Mouse (Mus musculus): ENCODE results near the gene Cic.

The Cic gene

GRCm38 (mm10) chr7:25281734-25282601 lies 14.5 kb downstream of the Cic start:
- CTCF ChIA-PET = no interaction called here

- CTCF ChIA-PET = no interaction called here
Observed at GRCm38 (mm10) chr7:25282731-25283211, 15.3 kb downstream of the Cic start.

- CTCF ChIA-PET = no interaction called here
Observed at GRCm38 (mm10) chr7:25283637-25284036, 16.1 kb downstream of the Cic start.

- CTCF ChIA-PET = no interaction called here
Observed at GRCm38 (mm10) chr7:25284171-25284570, 16.7 kb downstream of the Cic start.

- CTCF ChIA-PET = interaction anchor here (0.9 kb wide), 1 partner anchor 118 kb away, joined by 3 read pairs; no protein-coding TSS in a partner anchor
Observed at GRCm38 (mm10) chr7:25284766-25285165, 17.3 kb downstream of the Cic start.

GRCm38 (mm10) chr7:25285511-25286238 lies 18.2 kb downstream of the Cic start:
- CTCF ChIA-PET = interaction anchor here (0.9 kb wide), 1 partner anchor 117 kb away, joined by 3 read pairs; no protein-coding TSS in a partner anchor

- CTCF ChIA-PET = interaction anchor here (0.6 kb wide), 1 partner anchor 15 kb away, joined by 3 read pairs; no protein-coding TSS in a partner anchor
Observed at GRCm38 (mm10) chr7:25286989-25287388, 19.5 kb downstream of the Cic start.

GRCm38 (mm10) chr7:25288011-25288410 lies 20.5 kb downstream of the Cic start:
- CTCF ChIA-PET = no interaction called here

GRCm38 (mm10) chr7:25288721-25289120 lies 21.2 kb downstream of the Cic start:
- CTCF ChIA-PET = no interaction called here

- CTCF ChIA-PET = interaction anchor here (0.6 kb wide), 1 partner anchor 25 kb away, joined by 3 read pairs; no protein-coding TSS in a partner anchor
Observed at GRCm38 (mm10) chr7:25289925-25290324, 22.4 kb downstream of the Cic start.

GRCm38 (mm10) chr7:25290463-25290862 lies 23.0 kb downstream of the Cic start:
- CTCF ChIA-PET = no interaction called here

- CTCF ChIA-PET = no interaction called here
Observed at GRCm38 (mm10) chr7:25290911-25291310, 23.4 kb downstream of the Cic start.

GRCm38 (mm10) chr7:25292107-25292506 lies 24.6 kb downstream of the Cic start:
- CTCF ChIA-PET = no interaction called here

- CTCF ChIA-PET = no interaction called here
Observed at GRCm38 (mm10) chr7:25293191-25293739, 25.8 kb downstream of the Cic start.

- CTCF ChIA-PET = no interaction called here
Observed at GRCm38 (mm10) chr7:25294495-25294894, 27.0 kb downstream of the Cic start.

GRCm38 (mm10) chr7:25294960-25295722 lies 27.6 kb downstream of the Cic start:
- CTCF ChIA-PET = no interaction called here

- CTCF ChIA-PET = interaction anchor here (0.6 to 0.8 kb wide), 2 partner anchors 30 to 103 kb away, joined by 3 to 8 read pairs; no protein-coding TSS in a partner anchor
Observed at GRCm38 (mm10) chr7:25296945-25297453, 29.5 kb downstream of the Cic start.

GRCm38 (mm10) chr7:25297454-25298325 lies 30.2 kb downstream of the Cic start, which contains the start of gene Pafah1b3:
Gene Pafah1b3, minus strand, starts transcription at chr7:25297986.
- CTCF ChIA-PET = interaction anchor here (0.6 to 0.8 kb wide), 2 partner anchors 29 to 103 kb away, joined by 3 to 8 read pairs; no protein-coding TSS in a partner anchor

GRCm38 (mm10) chr7:25301063-25301462 lies 33.6 kb downstream of the Cic start, which contains the start of gene Prr19:
Gene Prr19, plus strand, starts transcription at chr7:25301411.
- CTCF ChIA-PET = no interaction called here
